Mouse (Mus musculus): Measurements from ENCODE around the gene Vmn2r60.
"Not testable (repeated sequence)": the region's sequence is repeated elsewhere in the genome, so short reads cannot be mapped to it uniquely, and the experiment has no call there.

Vmn2r60 gene

GRCm38 (mm10) chr7:42107470-42107869 is at the start of gene Vmn2r60:
Gene Vmn2r60, plus strand, starts transcription at chr7:42107770.
- no peak for DNase-seq

GRCm38 (mm10) chr7:42058923-42059322 is 48.6 kb upstream of the Vmn2r60 start, which contains the start of gene Vmn2r59:
Gene Vmn2r59, minus strand, starts transcription at chr7:42059023.
- DNase-seq, result no peak

GRCm38 (mm10) chr7:42107061-42107460 is 509 bp upstream of the Vmn2r60 start:
- not testable (repeated sequence) for DNase-seq

All from heart, adult 11 months (tissue).